Mouse (Mus musculus): Measurements from ENCODE around the gene Ankzf1. TPM values are rescaled to one million over a fixed set of nuclear protein-coding genes. Genes with fewer than 3 reads are reported as not detected.
A peak's percentile ranks its signal among the peaks of the same experiment; 100 is the strongest.

Gene Ankzf1
- polyA plus RNA-seq (2012; rRNA removed) (6.3 and 7.6 TPM in 2 replicates), polyA plus RNA-seq (2014; fragmentation: Nextera tagmentation; extraction: Ambion mirVana) (4.8 and 7.2 TPM in 2 replicates)

DNA sequence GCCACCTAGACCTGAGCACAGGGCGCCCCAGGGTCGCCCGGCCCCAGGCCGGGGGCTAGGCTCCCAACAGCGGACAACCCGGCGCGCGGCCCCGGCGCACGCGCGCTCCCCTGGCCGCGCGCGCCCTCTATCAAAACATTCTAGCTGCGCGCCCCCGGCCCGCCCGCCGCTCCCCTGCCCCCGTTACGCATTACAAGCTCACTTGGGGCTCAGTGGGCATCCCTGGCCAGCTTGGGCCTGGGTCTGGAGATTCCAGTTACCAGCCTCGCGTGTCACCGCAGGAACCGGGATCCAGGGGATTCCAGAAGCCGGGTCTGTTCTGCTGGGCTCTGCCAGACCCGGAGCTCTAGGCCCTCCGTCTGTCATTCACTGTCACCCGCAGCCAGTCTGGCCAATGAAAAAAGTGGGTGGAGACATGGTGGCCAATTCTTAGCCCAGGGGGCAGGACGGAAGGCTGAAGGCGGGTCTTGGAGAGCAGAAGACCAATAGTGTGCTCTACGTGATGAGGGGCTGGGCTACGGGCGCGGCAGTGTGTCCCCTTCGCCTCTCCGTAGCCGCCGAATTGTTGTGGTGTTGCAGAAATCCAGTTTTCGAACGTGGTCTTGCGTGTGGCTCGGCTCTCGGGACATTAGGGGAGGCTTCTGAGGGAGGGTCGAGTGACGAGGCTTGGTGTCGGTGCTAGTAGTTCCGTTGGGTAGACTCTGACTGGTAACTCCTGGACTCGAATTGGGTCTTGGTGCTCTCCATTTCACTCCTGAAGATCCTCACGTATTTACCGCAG is at the start of gene Ankzf1, which contains the start of gene Atg9a:
Gene Ankzf1 (plus strand): TSS at position 530 of the 781 bp plus-strand sequence.
Gene Atg9a (minus strand): TSS at position 575 of the 781 bp plus-strand sequence.
- H3K27me3 ChIP-seq (ENCODE audit: control insufficient read depth, insufficient read depth, low read length), result no peaks in the 10 kb centered on the region
- H3K27ac ChIP-seq, result peak within 1 kb of the TSS; percentile 85
- ATAC-seq (ENCODE audit: insufficient read depth) (peak; percentile 98), DNase-seq (ENCODE audit: low read depth in 3 of 3, low spot score in 3 of 3) (peak; percentile 98 to 99 (median 98))
- under 1% methylated on average over 56 of the region's 56 CpGs for WGBS (ENCODE audit: insufficient replicate concordance)
- peak within 1 kb of the TSS; percentile 98 for H3K4me2 ChIP-seq (ENCODE audit: low read depth)
- H3K4me1 ChIP-seq (replicated peaks; ENCODE audit: control insufficient read depth in 2 of 2, insufficient read depth in 2 of 2, low read length in 1 of 2), result peaks cover 21 to 22% of the 10 kb centered on the region in 2 experiments
- H3K9me3 ChIP-seq (ENCODE audit: control insufficient read depth, low read length), result no peaks in the 10 kb centered on the region
- H3K36me3 ChIP-seq (replicated peaks; ENCODE audit: control insufficient read depth, insufficient read depth, low read depth), result peaks cover 25% of the 10 kb centered on the region
- peak within 1 kb of the TSS; percentile 89 to 93 for H3K4me3 ChIP-seq (ENCODE audit: insufficient read depth in 1 of 2, low read depth in 2 of 2, low read length in 2 of 2)
- TF ChIP-seq EP300 (IDR thresholded peaks at IDR 0.05; ENCODE audit: low read depth) (no peak), CTCF (IDR thresholded peaks at IDR 0.05; ENCODE audit: low read depth) (peak; percentile 15; the same call in 1 of the 2 replicates)
- peak within 1 kb of the TSS; percentile 91 for H3K9ac ChIP-seq (replicated peaks)

DNA sequence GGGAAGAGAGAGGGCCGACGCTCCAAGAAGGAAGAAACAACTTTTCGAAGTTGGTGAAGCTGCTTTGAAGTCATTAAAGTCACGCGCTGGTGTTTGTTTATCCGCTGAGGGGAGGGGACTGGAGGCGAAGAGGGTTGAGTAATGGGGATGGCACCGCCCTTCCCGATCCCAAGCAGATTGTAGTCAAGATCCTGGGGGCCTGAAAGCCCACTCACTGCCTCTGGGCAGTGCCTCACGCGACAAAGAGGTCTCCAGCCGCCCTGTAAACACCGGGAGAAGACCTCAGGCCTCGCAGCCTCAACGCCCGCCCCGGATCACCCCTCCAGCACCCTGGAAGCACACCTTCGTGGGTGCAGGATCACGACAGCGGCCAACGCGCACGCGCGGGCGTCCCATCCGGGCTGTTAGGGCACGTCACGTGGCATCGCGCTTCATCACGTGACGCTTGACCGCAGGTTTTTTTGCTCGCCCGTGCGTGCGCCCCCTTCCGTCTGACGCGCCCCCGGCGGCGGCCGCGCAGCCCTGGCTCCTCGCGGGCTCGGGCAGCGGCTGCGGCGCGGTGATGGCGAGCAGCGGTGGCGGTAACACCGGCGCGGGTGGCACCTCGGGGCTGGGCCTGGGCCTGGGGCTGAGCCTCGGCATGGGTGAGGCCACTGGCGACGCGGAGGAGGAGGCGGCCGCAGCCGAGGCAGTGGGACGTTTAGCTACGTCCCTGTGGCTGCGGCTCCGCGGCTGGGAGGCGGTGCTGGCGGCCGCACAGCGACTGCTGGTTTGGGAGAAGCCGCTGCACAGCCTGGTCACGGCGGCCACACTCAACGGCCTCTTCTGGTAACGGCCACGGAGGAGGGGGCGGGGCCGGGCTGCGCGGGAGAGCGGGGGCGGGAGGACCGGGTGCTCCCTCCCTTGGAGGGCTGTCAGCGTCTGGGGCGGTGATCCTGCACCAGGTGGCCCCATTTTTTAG is 49.4 kb upstream of the Ankzf1 start, which contains the start of the genes Cnppd1 and Retreg2:
Gene Cnppd1 (minus strand): TSS at position 411 of the 961 bp plus-strand sequence.
Gene Retreg2 (plus strand): TSS at position 478 of the 961 bp plus-strand sequence.
- H3K36me3 ChIP-seq (replicated peaks; ENCODE audit: control insufficient read depth, insufficient read depth, low read depth), result peaks cover 60% of the 10 kb centered on the region
- TF ChIP-seq EP300 (IDR thresholded peaks at IDR 0.05; ENCODE audit: low read depth) (no peak; the same call in 1 of the 2 replicates), CTCF (IDR thresholded peaks at IDR 0.05; ENCODE audit: low read depth) (peak; percentile 66)
- no peaks in the 10 kb centered on the region for H3K27me3 ChIP-seq (ENCODE audit: control insufficient read depth, insufficient read depth, low read length)
- ATAC-seq (ENCODE audit: insufficient read depth) (peak; percentile 79), DNase-seq (ENCODE audit: low read depth in 3 of 3, low spot score in 3 of 3) (peak; percentile 92 to 93 (median 92))
- peaks cover 32 to 52% of the 10 kb centered on the region in 2 experiments for H3K4me1 ChIP-seq (replicated peaks; ENCODE audit: control insufficient read depth in 2 of 2, insufficient read depth in 2 of 2, low read length in 1 of 2)
- no peaks in the 10 kb centered on the region for H3K9me3 ChIP-seq (ENCODE audit: control insufficient read depth, low read length)
- peak within 1 kb of the TSS; percentile 71 for H3K4me2 ChIP-seq (ENCODE audit: low read depth)
- WGBS (ENCODE audit: insufficient replicate concordance), result under 1% methylated on average over 88 of the region's 91 CpGs
- peak within 1 kb of the TSS; percentile 80 for H3K27ac ChIP-seq
- H3K4me3 ChIP-seq (ENCODE audit: insufficient read depth in 1 of 2, low read depth in 2 of 2, low read length in 2 of 2), result peak within 1 kb of the TSS; percentile 75 to 91
- H3K9ac ChIP-seq (replicated peaks), result peak within 1 kb of the TSS; percentile 98

DNA sequence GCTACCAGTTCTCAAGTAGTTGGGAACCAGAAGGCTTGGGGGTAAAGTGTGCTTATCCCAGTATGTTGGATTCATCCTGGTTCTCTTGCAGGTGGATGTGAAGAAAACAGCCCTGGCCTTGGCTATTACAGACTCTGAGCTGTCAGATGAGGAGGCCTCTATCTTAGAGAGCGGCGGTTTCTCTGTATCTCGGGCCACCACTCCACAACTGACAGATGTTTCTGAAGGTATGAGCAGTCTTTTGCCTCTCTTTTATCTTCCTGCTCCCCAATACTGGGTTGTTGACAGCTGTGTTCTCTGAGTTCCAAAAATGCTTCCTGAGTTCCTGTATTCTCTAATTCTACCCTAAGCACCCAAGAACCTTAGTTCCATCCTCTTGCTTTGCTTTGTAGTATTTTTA is 46.4 kb upstream of the Ankzf1 start:
- no peak for ATAC-seq (ENCODE audit: insufficient read depth)
- Histone ChIP-seq H3K4me3 (ENCODE audit: insufficient read depth in 1 of 2, low read depth in 2 of 2, low read length in 2 of 2) (peak overlapping the region in 1 of 2 experiments; percentile 75; a peak in 2 of 4 replicates), H3K4me2 (ENCODE audit: low read depth) (peak overlapping the region; percentile 71), H3K36me3 (replicated peaks; ENCODE audit: control insufficient read depth, insufficient read depth, low read depth) (peaks cover 50% of the 10 kb centered on the region), H3K9me3 (ENCODE audit: control insufficient read depth, low read length) (no peaks in the 10 kb centered on the region), H3K27ac (peak overlapping the region; percentile 70), H3K27me3 (ENCODE audit: control insufficient read depth, insufficient read depth, low read length) (no peaks in the 10 kb centered on the region), H3K4me1 (replicated peaks; ENCODE audit: control insufficient read depth in 2 of 2, insufficient read depth in 2 of 2, low read length in 1 of 2) (peaks cover 9 to 27% of the 10 kb centered on the region in 2 experiments), H3K9ac (replicated peaks) (peak overlapping the region; percentile 83)
- WGBS (ENCODE audit: insufficient replicate concordance), result 38% methylated on average over 3 of the region's 3 CpGs
- peak in 1 of 3 experiments; percentile 35 for DNase-seq (ENCODE audit: low read depth in 3 of 3, low spot score in 3 of 3)
- TF ChIP-seq EP300 (IDR thresholded peaks at IDR 0.05; ENCODE audit: low read depth), result peak; percentile 81
- no peak for TF ChIP-seq CTCF (IDR thresholded peaks at IDR 0.05; ENCODE audit: low read depth)

DNA sequence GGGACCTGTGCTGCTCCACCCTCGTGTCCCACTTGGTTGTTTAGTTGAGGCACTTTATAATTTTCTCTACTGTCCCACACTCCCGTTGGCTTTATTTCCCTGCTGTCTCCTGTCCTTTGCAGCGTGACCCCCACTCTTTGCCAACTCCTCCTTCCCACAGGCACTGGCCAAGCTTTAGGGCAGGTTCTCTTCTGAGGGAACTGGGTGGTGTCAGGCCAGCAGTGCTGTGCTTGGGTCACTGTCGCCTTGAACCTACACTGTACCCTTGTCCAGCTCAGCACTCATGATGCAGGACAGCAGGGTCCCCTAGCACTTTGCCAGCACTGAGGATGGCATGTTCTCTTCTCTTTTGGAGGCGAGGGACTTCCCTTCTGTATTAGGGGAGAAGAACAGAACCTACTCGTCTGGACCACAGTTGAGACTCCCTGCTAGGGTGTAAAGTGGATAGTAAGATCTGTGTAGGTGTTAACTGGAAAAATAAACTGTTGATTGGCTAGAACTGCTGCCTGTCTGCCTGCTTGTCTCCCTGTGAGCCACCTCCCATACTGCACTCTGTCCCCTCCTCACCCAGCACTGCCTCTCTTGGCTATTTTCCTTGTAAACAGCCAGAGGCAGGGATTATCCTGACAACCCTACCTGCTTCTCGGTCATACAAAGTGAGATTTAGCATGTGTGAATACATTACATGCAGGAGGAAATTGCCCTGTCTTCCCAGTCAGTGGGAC is 44.4 kb upstream of the Ankzf1 start:
- ATAC-seq (ENCODE audit: insufficient read depth), result no peak
- H3K4me3 ChIP-seq (ENCODE audit: insufficient read depth in 1 of 2, low read depth in 2 of 2, low read length in 2 of 2), result no peak overlapping the region
- no peaks in the 10 kb centered on the region for H3K27me3 ChIP-seq (ENCODE audit: control insufficient read depth, insufficient read depth, low read length)
- no peak overlapping the region for H3K27ac ChIP-seq
- WGBS (ENCODE audit: insufficient replicate concordance), result 75% methylated on average over 7 of the region's 7 CpGs
- H3K9ac ChIP-seq (replicated peaks), result no peak overlapping the region
- no peaks in the 10 kb centered on the region for H3K9me3 ChIP-seq (ENCODE audit: control insufficient read depth, low read length)
- TF ChIP-seq EP300 (IDR thresholded peaks at IDR 0.05; ENCODE audit: low read depth) (no peak), CTCF (IDR thresholded peaks at IDR 0.05; ENCODE audit: low read depth) (no peak)
- no peak for DNase-seq (ENCODE audit: low read depth in 3 of 3, low spot score in 3 of 3)
- peaks cover 9 to 25% of the 10 kb centered on the region in 2 experiments for H3K4me1 ChIP-seq (replicated peaks; ENCODE audit: control insufficient read depth in 2 of 2, insufficient read depth in 2 of 2, low read length in 1 of 2)
- H3K4me2 ChIP-seq (ENCODE audit: low read depth), result no peak overlapping the region
- peaks cover 50% of the 10 kb centered on the region for H3K36me3 ChIP-seq (replicated peaks; ENCODE audit: control insufficient read depth, insufficient read depth, low read depth)
